Mouse (Mus musculus) heart, adult 2 months (tissue): ENCODE measurements around the gene Tas2r115. TPM values are rescaled to one million over a fixed set of nuclear protein-coding genes. Genes with fewer than 3 reads are reported as not detected.

Source experiments
- DNase-seq, 2 experiments: peaks; one replicate each; pipeline ENCODE4 v3.0.0; 2021
- H3K27ac ChIP-seq: fragments of 200-600 bp; 2 replicates; pipeline ENCODE4 v1.8.1; 2022
- H3K27me3 ChIP-seq: fragments of 200-500 bp; 2 replicates; pipeline ENCODE4 v1.6.1; 2012; ENCODE audit warnings: mild to moderate bottlenecking, low read length, inconsistent platforms, mixed read lengths; ENCODE audit not compliant: control insufficient read depth, insufficient read depth
- H3K36me3 ChIP-seq: fragments of 200-500 bp; 2 replicates; pipeline ENCODE4 v1.6.1; 2012; ENCODE audit warnings: low read length, inconsistent platforms; ENCODE audit not compliant: control insufficient read depth, insufficient read depth
- H3K4me1 ChIP-seq: fragments of 200-500 bp; 2 replicates; pipeline ENCODE4 v1.6.1; 2011; ENCODE audit warnings: low read length; ENCODE audit not compliant: control insufficient read depth, insufficient read depth
- H3K4me3 ChIP-seq: fragments of 200-600 bp; 2 replicates; pipeline ENCODE4 v1.8.1; 2022
- H3K79me2 ChIP-seq: fragments of 200-500 bp; replicated peaks from 2 replicates; pipeline ENCODE4 v1.6.1; 2012; ENCODE audit warnings: mild to moderate bottlenecking, inconsistent platforms, low read length, moderate library complexity, mixed read lengths; ENCODE audit not compliant: control insufficient read depth, insufficient read depth
- H3K9ac ChIP-seq: fragments of 200-500 bp; 2 replicates; pipeline ENCODE4 v1.6.1; 2012; ENCODE audit warnings: low read depth, mild to moderate bottlenecking, control low read depth, inconsistent platforms, low read length, mixed read lengths
- CTCF ChIP-seq: fragments of 200-600 bp; IDR thresholded peaks from 2 replicates; pipeline ENCODE4 v1.8.1; 2022; ENCODE audit warnings: antibody characterized with exemption, mild to moderate bottlenecking, moderate library complexity
- EP300 ChIP-seq: fragments of 200-500 bp; IDR thresholded peaks from 2 replicates; pipeline ENCODE4 v1.6.1; 2011; ENCODE audit warnings: low read depth, low read length, control low read depth; ENCODE audit not compliant: insufficient read depth
- POLR2A ChIP-seq: fragments of 200-500 bp; IDR thresholded peaks from 2 replicates; pipeline ENCODE4 v1.6.1; 2011; ENCODE audit warnings: mild to moderate bottlenecking, low read depth, low read length, control low read depth; ENCODE audit not compliant: insufficient read depth
- WGBS: fragments of 180-500 bp; shearing (Covaris S2); methylation state at CpG from one replicate; pipeline ENCODE4 v1.1.7; 2018; 5-methylcytosine and 5-hydroxymethylcytosine counted together
- intact Hi-C: fragments of 180-260 bp; cut with DNase I; formaldehyde crosslinking; loops from one replicate; pipeline ENCODE4 v1.15.1; 2025
- long read RNA-seq: library from polyadenylated mRNA; stranded (forward); transcript quantifications from one replicate; pipeline ENCODE4 v2.0.0, GENCODE M21; 2021
- polyA plus RNA-seq: library from polyadenylated mRNA; depleted of rRNA; stranded (reverse); fragments of >200 nt; gene quantifications from 2 replicates; pipeline ENCODE4 v1.2.3, GENCODE M21; 2012; rRNA removed
- total RNA-seq, 2 experiments: library from RNA; stranded (reverse); gene quantifications; 2 replicates each; pipeline ENCODE4 v1.2.3; 2021

Gene Tas2r115
- total RNA-seq (not detected), polyA plus RNA-seq (not detected in 2 replicates)
- long read RNA-seq, result 0 reads

GRCm38 (mm10) chr6:132737935-132738334, at the start of gene Tas2r115:
Gene Tas2r115, minus strand, starts transcription at chr6:132738035.
- H3K9ac ChIP-seq, result no peak within 1 kb of the TSS
- intact Hi-C loops, result no loop called here

GRCm38 (mm10) chr6:132778062-132778461, 40.2 kb upstream of the Tas2r115 start, which contains the start of gene Tas2r136:
Gene Tas2r136, minus strand, starts transcription at chr6:132778162.
- no peak for DNase-seq
- Histone ChIP-seq H3K79me2 (no peaks in the 10 kb centered on the region), H3K4me3 (no peak within 1 kb of the TSS), H3K27me3 (no peaks in the 10 kb centered on the region), H3K27ac (no peak within 1 kb of the TSS), H3K36me3 (no peaks in the 10 kb centered on the region), H3K9ac (no peak within 1 kb of the TSS), H3K4me1 (no peaks in the 10 kb centered on the region)
- TF ChIP-seq CTCF (no peak), POLR2A (no peak), EP300 (no peak)
- intact Hi-C loops, result no loop called here

More at GRCm38 (mm10) chr6:132737935-132738334, at the start of gene Tas2r115:
- TF ChIP-seq POLR2A (no peak), CTCF (no peak), EP300 (no peak)
- Histone ChIP-seq H3K4me1 (no peaks in the 10 kb centered on the region), H3K36me3 (no peaks in the 10 kb centered on the region), H3K4me3 (no peak within 1 kb of the TSS), H3K27ac (no peak within 1 kb of the TSS), H3K27me3 (no peaks in the 10 kb centered on the region), H3K79me2 (no peaks in the 10 kb centered on the region)
- 61% methylated on average over 2 of the region's 2 CpGs for WGBS
- no peak for DNase-seq

DNA sequence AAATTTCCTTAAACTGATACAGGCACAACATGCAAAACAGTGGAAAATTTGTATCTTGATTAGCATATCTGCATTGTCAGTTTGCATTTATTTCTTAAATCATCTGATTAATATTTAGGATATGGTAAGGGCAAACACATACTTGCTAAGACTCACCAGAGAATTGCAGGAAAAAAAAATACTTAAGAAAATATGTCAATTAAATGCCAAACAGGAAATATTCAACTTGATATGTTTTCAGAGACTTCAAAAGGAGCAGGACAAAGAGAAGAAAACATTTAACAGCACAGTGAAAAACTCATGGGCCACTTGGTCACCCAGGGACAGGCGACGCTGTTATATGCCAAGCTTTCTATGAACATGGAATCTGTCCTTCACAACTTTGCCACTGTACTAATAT, 24.0 kb upstream of the Tas2r115 start, which contains the start of gene Tas2r102:
Gene Tas2r102 (plus strand): TSS at position 301 of the 400 bp plus-strand sequence.
- Histone ChIP-seq H3K36me3 (no peaks in the 10 kb centered on the region), H3K4me3 (no peak within 1 kb of the TSS), H3K9ac (no peak within 1 kb of the TSS), H3K79me2 (no peaks in the 10 kb centered on the region), H3K4me1 (no peaks in the 10 kb centered on the region), H3K27ac (no peak within 1 kb of the TSS), H3K27me3 (no peaks in the 10 kb centered on the region)
- DNase-seq, result no peak
- WGBS, result 90% methylated on average over 2 of the region's 2 CpGs
- intact Hi-C loops, result no loop called here
- TF ChIP-seq EP300, result no peak

- TF ChIP-seq CTCF (no peak), POLR2A (no peak), EP300 (no peak)
- intact Hi-C loops, result no loop called here
- WGBS, result 76% methylated on average over 1 of the region's 1 CpGs
Observed at GRCm38 (mm10) chr6:132754430-132754829, 16.6 kb upstream of the Tas2r115 start, which contains the start of gene Tas2r124. Gene Tas2r124, plus strand, starts transcription at chr6:132754730.

DNA sequence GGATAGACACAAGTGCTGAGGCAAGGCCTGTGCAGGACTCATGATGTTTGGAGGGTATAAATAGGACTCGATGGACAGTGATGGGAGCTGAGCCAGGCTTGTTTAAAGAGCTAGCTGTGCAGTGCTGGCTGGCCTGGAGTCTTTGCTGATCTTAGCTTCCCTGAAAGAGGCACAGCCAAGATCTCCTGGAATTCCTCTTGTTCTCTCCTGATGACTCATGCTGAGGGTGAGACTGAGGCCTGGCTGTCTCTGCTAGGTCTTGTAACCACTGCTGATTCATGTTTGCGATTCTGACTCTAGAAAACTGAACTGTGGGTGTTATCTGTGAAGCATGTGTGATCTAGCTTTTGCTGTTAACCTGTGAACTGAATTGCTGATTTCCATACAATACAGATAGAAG, 12.4 kb upstream of the Tas2r115 start:
- Histone ChIP-seq H3K27me3 (no peaks in the 10 kb centered on the region), H3K9ac (no peak overlapping the region), H3K36me3 (no peaks in the 10 kb centered on the region), H3K4me1 (no peaks in the 10 kb centered on the region), H3K27ac (no peak overlapping the region), H3K79me2 (no peaks in the 10 kb centered on the region), H3K4me3 (no peak overlapping the region)
- intact Hi-C loops, result no loop called here
- no peak for DNase-seq
- TF ChIP-seq POLR2A (no peak), CTCF (no peak)
- WGBS, result 58% methylated on average over 2 of the region's 2 CpGs

More at GRCm38 (mm10) chr6:132754430-132754829, 16.6 kb upstream of the Tas2r115 start, which contains the start of gene Tas2r124:
- Histone ChIP-seq H3K4me3 (no peak within 1 kb of the TSS), H3K27ac (no peak within 1 kb of the TSS), H3K36me3 (no peaks in the 10 kb centered on the region), H3K79me2 (no peaks in the 10 kb centered on the region), H3K27me3 (no peaks in the 10 kb centered on the region), H3K9ac (no peak within 1 kb of the TSS), H3K4me1 (no peaks in the 10 kb centered on the region)
- no peak for DNase-seq

- no peak within 1 kb of the TSS for H3K27ac ChIP-seq
- no peak within 1 kb of the TSS for H3K9ac ChIP-seq
- no peak within 1 kb of the TSS for H3K4me3 ChIP-seq
- no peaks in the 10 kb centered on the region for H3K79me2 ChIP-seq
- no peaks in the 10 kb centered on the region for H3K36me3 ChIP-seq
- DNase-seq, result no peak
- intact Hi-C loops, result no loop called here
- no peak for TF ChIP-seq CTCF
- TF ChIP-seq EP300, result no peak
- no peak for TF ChIP-seq POLR2A
- WGBS, result 66% methylated on average over 3 of the region's 3 CpGs
- H3K27me3 ChIP-seq, result no peaks in the 10 kb centered on the region
- H3K4me1 ChIP-seq, result no peaks in the 10 kb centered on the region
Observed at GRCm38 (mm10) chr6:132711828-132712227, 26.0 kb downstream of the Tas2r115 start, which contains the start of gene Tas2r122. Gene Tas2r122, minus strand, starts transcription at chr6:132711928.
